Mouse (Mus musculus) frontal cortex, postnatal 25 days (tissue): ENCODE data around the gene Flot2.
A peak's percentile ranks its signal among the peaks of the same experiment; 100 is the strongest.

ENCODE experiments used
- DNase-seq, 2 experiments: peaks; one replicate each; pipeline ENCODE4 v3.0.0; 2022; ENCODE audit warnings: low spot score in 2 of 2

Flot2 gene

GRCm38 (mm10) chr11:78062563-78062962 is 24.8 kb downstream of the Flot2 start:
- DNase-seq, result no peak

GRCm38 (mm10) chr11:78065906-78066305 is 28.2 kb downstream of the Flot2 start:
- no peak for DNase-seq

GRCm38 (mm10) chr11:78066641-78067040 is 28.9 kb downstream of the Flot2 start:
- no peak for DNase-seq

GRCm38 (mm10) chr11:78067566-78067965 is 29.8 kb downstream of the Flot2 start:
- no peak for DNase-seq

- DNase-seq, result no peak
Observed at GRCm38 (mm10) chr11:78069130-78069529, 31.4 kb downstream of the Flot2 start.

GRCm38 (mm10) chr11:78069646-78070045 is 31.9 kb downstream of the Flot2 start:
- no peak for DNase-seq

GRCm38 (mm10) chr11:78071938-78072337 is 34.2 kb downstream of the Flot2 start:
- no peak for DNase-seq

GRCm38 (mm10) chr11:78072425-78073130 is 34.8 kb downstream of the Flot2 start:
- DNase-seq, result no peak

GRCm38 (mm10) chr11:78073577-78074276 is 36.0 kb downstream of the Flot2 start:
- DNase-seq, result no peak

GRCm38 (mm10) chr11:78074277-78074652 is 36.5 kb downstream of the Flot2 start:
- no peak for DNase-seq

GRCm38 (mm10) chr11:78074666-78075065 is 36.9 kb downstream of the Flot2 start:
- DNase-seq, result no peak

GRCm38 (mm10) chr11:78079961-78080921 is 42.5 kb downstream of the Flot2 start, which contains the start of gene Eral1:
Eral1 (minus strand) TSS chr11:78080383.
- peak; percentile 69 to 74 for DNase-seq

- no peak for DNase-seq
Observed at GRCm38 (mm10) chr11:78083595-78083994, 45.9 kb downstream of the Flot2 start.

- no peak for DNase-seq
Observed at GRCm38 (mm10) chr11:78086925-78087479, 49.3 kb downstream of the Flot2 start.

GRCm38 (mm10) chr11:78087756-78088281 is 50.1 kb downstream of the Flot2 start:
- no peak for DNase-seq

- DNase-seq, result no peak
Observed at GRCm38 (mm10) chr11:78094137-78094503, 56.4 kb downstream of the Flot2 start.

GRCm38 (mm10) chr11:78094504-78095143 is 56.9 kb downstream of the Flot2 start, which contains the start of gene Fam222b:
Fam222b (plus strand) TSS chr11:78094660.
- DNase-seq, result peak; percentile 84 to 90

- no peak for DNase-seq
Observed at GRCm38 (mm10) chr11:78095144-78095516, 57.4 kb downstream of the Flot2 start.

GRCm38 (mm10) chr11:78097077-78097476 is 59.3 kb downstream of the Flot2 start:
- DNase-seq, result no peak

- DNase-seq, result no peak
Observed at GRCm38 (mm10) chr11:78100746-78101145, 63.0 kb downstream of the Flot2 start.

GRCm38 (mm10) chr11:78102142-78102541 is 64.4 kb downstream of the Flot2 start:
- no peak for DNase-seq
